Mouse (Mus musculus) liver, adult 2 months (tissue): ENCODE results near the gene Gm4922. TPM values are rescaled to one million over a fixed set of nuclear protein-coding genes. Genes with fewer than 3 reads are reported as not detected.

ENCODE experiments used
- DNase-seq: peaks from one replicate; pipeline ENCODE4 v3.0.0-alpha.2; 2011; ENCODE audit warnings: low read depth, low spot score; ENCODE audit errors: extremely low read depth
- H3K27ac ChIP-seq: fragments of 200-500 bp; replicated peaks from 2 replicates; pipeline ENCODE4 v1.5.1; 2012; ENCODE audit warnings: low read depth, mild to moderate bottlenecking, control low read depth, inconsistent platforms, low read length; ENCODE audit not compliant: insufficient read depth
- H3K27me3 ChIP-seq: fragments of 200-500 bp; 2 replicates; pipeline ENCODE4 v1.6.1; 2012; ENCODE audit warnings: mild to moderate bottlenecking, moderate library complexity, low read length, inconsistent platforms; ENCODE audit not compliant: control insufficient read depth, insufficient read depth
- H3K36me3 ChIP-seq: fragments of 200-500 bp; 2 replicates; pipeline ENCODE4 v1.6.1; 2012; ENCODE audit warnings: low read length, inconsistent platforms; ENCODE audit not compliant: control insufficient read depth, insufficient read depth
- H3K4me1 ChIP-seq: fragments of 200-500 bp; 2 replicates; pipeline ENCODE4 v1.6.1; 2011; ENCODE audit warnings: low read length; ENCODE audit not compliant: control insufficient read depth, insufficient read depth
- H3K4me3 ChIP-seq: fragments of 200-500 bp; 2 replicates; pipeline ENCODE4 v1.5.1; 2011; ENCODE audit warnings: low read depth, mild to moderate bottlenecking, control low read depth, low read length, moderate library complexity; ENCODE audit not compliant: insufficient read depth
- H3K79me2 ChIP-seq: fragments of 200-500 bp; 2 replicates; pipeline ENCODE4 v1.6.1; 2012; ENCODE audit warnings: inconsistent platforms, mild to moderate bottlenecking, low read length, moderate library complexity; ENCODE audit not compliant: control insufficient read depth, insufficient read depth
- H3K9ac ChIP-seq: fragments of 200-500 bp; 2 replicates; pipeline ENCODE4 v1.6.1; 2012; ENCODE audit warnings: low read depth, mild to moderate bottlenecking, control low read depth, inconsistent platforms, low read length
- CTCF ChIP-seq: fragments of 200-500 bp; IDR thresholded peaks from 2 replicates; pipeline ENCODE4 v1.5.1; 2011; ENCODE audit warnings: low read depth, low read length, control low read depth
- POLR2A ChIP-seq: fragments of 200-500 bp; IDR thresholded peaks from 2 replicates; pipeline ENCODE4 v1.6.1; 2011; ENCODE audit warnings: low read length, control low read depth; ENCODE audit not compliant: insufficient read depth; ENCODE audit errors: extremely low read depth
- WGBS: fragments of 180-500 bp; shearing (Covaris S2); methylation state at CpG from one replicate; pipeline ENCODE4 v1.1.7; 2018; 5-methylcytosine and 5-hydroxymethylcytosine counted together
- polyA plus RNA-seq: library from polyadenylated mRNA; depleted of rRNA; stranded (reverse); fragments of >200 nt; gene quantifications from 2 replicates; pipeline ENCODE4 v1.2.3, GENCODE M21; 2012; rRNA removed
- total RNA-seq: library from RNA; depleted of rRNA; stranded (reverse); fragments of >200 nt; gene quantifications from 2 replicates; pipeline ENCODE4 v1.2.3, GENCODE M21; 2014; rRNA removed

Gene Gm4922
- total RNA-seq: not detected in 2 replicates
- polyA plus RNA-seq: not detected in 2 replicates

DNA sequence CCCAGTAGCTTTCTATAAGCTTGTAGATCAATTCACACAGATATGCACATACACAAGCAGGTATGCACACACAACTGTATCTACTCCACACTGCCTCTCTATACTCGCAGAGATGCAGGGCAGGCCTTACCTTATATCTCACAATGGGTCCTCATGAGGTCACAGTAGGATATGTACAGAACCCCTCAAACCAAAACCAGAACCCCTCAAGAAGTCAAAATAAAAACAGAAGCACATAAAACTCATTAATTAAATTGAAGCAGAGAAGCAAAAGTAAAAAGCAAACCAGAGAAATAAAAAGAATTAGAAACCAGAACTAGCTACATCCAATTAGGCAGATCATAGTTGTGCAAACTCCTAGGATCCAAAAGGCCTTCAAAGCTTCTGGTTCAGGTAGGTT lies at the start of gene Gm4922:
Gene Gm4922, minus strand, starts transcription at position 101 of the 400 bp plus-strand sequence.
- no peaks in the 10 kb centered on the region for H3K4me1 ChIP-seq
- TF ChIP-seq POLR2A (no peak), CTCF (no peak)
- H3K79me2 ChIP-seq: no peaks in the 10 kb centered on the region
- DNase-seq: no peak
- no peak within 1 kb of the TSS for H3K27ac ChIP-seq
- H3K4me3 ChIP-seq: no peak within 1 kb of the TSS
- no peaks in the 10 kb centered on the region for H3K27me3 ChIP-seq
- H3K9ac ChIP-seq: no peak within 1 kb of the TSS
- 87% methylated on average over 1 of the region's 1 CpGs for WGBS
- H3K36me3 ChIP-seq: no peaks in the 10 kb centered on the region

DNA sequence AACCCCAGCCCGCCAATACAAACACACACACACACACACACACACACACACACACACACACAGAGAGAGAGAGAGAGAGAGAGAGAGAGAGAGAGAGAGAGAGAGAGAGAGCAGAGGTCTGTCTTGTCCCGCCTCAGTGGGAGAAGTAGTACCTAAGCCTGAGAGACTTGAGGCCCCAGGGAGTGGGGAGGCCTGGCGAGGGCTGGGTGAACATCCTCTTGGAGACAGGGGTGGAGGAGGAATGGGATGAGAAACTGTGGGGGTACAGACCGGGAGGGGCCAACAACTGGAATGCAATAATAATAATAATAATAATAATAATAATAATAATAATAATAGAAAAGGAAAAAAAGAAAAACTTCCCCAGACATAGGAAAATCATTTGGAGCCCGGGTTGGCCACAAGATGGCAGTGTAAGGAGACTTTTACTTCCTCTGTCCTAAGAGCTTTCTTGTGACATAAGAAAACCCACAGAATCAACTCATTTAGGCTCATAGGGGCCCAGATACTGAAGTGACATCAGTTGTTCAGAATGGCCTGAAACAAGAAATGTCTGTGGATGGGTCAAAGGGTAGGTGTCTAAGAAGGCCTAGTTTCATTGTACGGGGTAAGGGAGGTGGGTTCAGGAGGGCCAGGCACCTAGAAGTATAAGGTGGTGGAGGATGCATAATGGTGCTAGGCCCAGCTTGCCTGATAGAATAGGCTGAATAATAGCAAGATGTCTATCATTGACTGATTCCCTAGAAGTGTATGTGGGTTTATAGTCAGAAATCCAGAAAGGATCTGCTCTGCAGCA lies 49.3 kb upstream of the Gm4922 start:
- no peaks in the 10 kb centered on the region for H3K79me2 ChIP-seq
- no peaks in the 10 kb centered on the region for H3K4me1 ChIP-seq
- H3K27ac ChIP-seq: no peak overlapping the region
- peak; percentile 45 for DNase-seq
- H3K4me3 ChIP-seq: no peak overlapping the region
- peak; percentile 57 for TF ChIP-seq CTCF
- no peak for TF ChIP-seq POLR2A
- H3K9ac ChIP-seq: no peak overlapping the region
- 61% methylated on average over 6 of the region's 6 CpGs for WGBS
- no peaks in the 10 kb centered on the region for H3K27me3 ChIP-seq
- H3K36me3 ChIP-seq: no peaks in the 10 kb centered on the region

DNA sequence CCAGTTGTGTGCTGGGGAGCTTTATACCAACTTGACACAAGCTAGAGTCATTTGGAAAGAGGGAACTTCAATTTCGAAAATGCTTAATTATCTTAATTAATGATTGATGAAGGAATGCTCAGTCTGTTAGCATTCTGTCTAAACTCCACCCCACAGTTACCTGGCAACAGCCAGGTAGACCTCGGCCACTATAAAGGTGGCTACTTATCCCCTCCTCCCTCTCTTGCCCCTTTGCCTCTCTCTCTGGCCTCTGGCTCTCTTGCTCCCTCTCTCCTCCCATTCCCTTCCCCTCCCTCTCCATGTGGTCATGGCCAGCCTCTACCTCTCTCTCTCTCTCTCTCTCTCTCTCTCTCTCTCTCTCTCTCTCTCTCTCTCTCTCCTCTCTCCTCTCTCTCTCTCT lies 47.8 kb upstream of the Gm4922 start:
- Histone ChIP-seq H3K27me3 (no peaks in the 10 kb centered on the region), H3K79me2 (no peaks in the 10 kb centered on the region), H3K36me3 (no peaks in the 10 kb centered on the region), H3K4me3 (no peak overlapping the region), H3K27ac (no peak overlapping the region), H3K9ac (no peak overlapping the region), H3K4me1 (no peaks in the 10 kb centered on the region)
- TF ChIP-seq CTCF (no peak), POLR2A (no peak)
- 27% methylated on average over 2 of the region's 2 CpGs for whole genome bisulfite sequencing
- no peak for DNase-seq

DNA sequence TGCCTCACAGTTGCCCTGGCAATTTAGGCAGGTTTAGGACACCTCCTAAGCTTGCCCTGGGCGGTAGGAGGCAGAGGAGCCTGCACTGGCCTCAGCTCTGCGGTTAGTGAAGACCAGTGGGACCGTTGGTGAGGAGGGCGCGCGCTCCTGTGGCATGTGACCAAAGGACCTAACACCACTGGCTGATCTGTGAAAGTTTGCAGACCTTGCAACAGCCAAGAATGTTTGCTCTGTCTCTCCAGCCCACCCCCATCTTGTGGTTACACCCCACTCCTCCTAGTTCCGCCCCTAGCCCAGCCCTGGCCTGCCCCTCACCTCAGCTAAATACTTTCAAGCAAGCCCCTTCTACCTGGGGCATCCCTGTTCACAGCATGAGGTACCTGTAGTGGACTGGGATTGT lies 45.2 kb upstream of the Gm4922 start:
- WGBS: 27% methylated on average over 7 of the region's 7 CpGs
- TF ChIP-seq CTCF (no peak), POLR2A (no peak)
- H3K27ac ChIP-seq: no peak overlapping the region
- H3K36me3 ChIP-seq: no peaks in the 10 kb centered on the region
- H3K4me3 ChIP-seq: no peak overlapping the region
- no peaks in the 10 kb centered on the region for H3K4me1 ChIP-seq
- no peak overlapping the region for H3K9ac ChIP-seq
- no peaks in the 10 kb centered on the region for H3K79me2 ChIP-seq
- no peak for DNase-seq
- no peaks in the 10 kb centered on the region for H3K27me3 ChIP-seq

DNA sequence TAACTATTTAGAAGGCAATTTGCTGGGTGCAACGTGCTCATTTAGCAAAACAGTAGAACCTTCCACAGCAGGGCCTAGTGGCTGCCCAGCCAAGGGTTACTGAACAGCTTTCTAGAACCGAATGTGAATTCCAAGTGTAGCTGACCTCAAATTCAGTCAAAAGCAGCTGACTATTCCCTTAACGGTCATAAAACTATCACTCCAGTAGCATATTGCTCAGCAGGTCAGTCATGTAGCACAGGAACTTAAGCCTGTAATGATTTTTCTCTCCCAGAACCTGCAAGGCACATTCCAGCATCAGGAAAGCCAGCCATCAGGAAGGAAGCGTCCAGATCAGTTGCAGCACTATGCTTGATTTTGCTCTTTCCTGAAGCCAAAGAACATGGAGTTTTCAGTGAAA lies 43.8 kb upstream of the Gm4922 start:
- no peak for DNase-seq
- TF ChIP-seq CTCF: no peak
- no peak for TF ChIP-seq POLR2A
- H3K27ac ChIP-seq: no peak overlapping the region
- H3K79me2 ChIP-seq: no peaks in the 10 kb centered on the region
- no peak overlapping the region for H3K9ac ChIP-seq
- no peaks in the 10 kb centered on the region for H3K27me3 ChIP-seq
- H3K36me3 ChIP-seq: no peaks in the 10 kb centered on the region
- no peaks in the 10 kb centered on the region for H3K4me1 ChIP-seq
- 81% methylated on average over 4 of the region's 4 CpGs for WGBS
- no peak overlapping the region for H3K4me3 ChIP-seq

DNA sequence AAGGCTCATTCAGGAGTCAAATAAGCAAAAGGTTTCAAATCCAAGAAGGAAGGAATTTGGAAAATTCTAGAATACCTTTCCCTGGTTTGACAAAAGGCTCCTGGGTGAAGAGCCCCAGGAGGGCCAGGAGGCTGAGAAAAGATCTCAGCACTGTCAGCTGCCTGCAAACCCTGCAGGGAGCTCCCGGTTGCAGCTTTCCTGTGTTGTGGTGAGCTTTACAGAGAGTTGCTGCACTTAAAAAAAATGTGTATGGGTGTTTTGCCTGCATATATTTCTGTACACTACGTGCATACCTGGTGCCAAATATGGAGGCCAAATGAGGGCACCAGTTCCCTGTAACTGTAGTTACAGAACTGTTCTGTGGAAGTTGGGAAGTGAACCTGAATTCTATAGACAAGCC lies 41.3 kb upstream of the Gm4922 start:
- no peak overlapping the region for H3K4me3 ChIP-seq
- H3K36me3 ChIP-seq: no peaks in the 10 kb centered on the region
- H3K79me2 ChIP-seq: no peaks in the 10 kb centered on the region
- no peak for DNase-seq
- WGBS: 63% methylated on average over 2 of the region's 2 CpGs
- TF ChIP-seq CTCF (no peak), POLR2A (no peak)
- no peaks in the 10 kb centered on the region for H3K27me3 ChIP-seq
- no peak overlapping the region for H3K27ac ChIP-seq
- no peak overlapping the region for H3K9ac ChIP-seq
- H3K4me1 ChIP-seq: no peaks in the 10 kb centered on the region
